Mouse (Mus musculus) liver, embryonic 16.5 days (tissue): ENCODE measurements around the gene Cmas. TPM values are rescaled to one million over a fixed set of nuclear protein-coding genes. Genes with fewer than 3 reads are reported as not detected.

Experiments
- ATAC-seq: fragments of 200-750 bp; cut with Nextera tagmentation; 2 replicates; pipeline ENCODE4 v1.8.0; 2017; ENCODE audit warnings: low read depth, mild to moderate bottlenecking, moderate number of reproducible peaks, moderate library complexity
- H3K27ac ChIP-seq: fragments of 300-500 bp; sonication (generic); 2 replicates; pipeline ENCODE4 v1.5.1; 2014; ENCODE audit warnings: mild to moderate bottlenecking, low read length
- H3K27me3 ChIP-seq: fragments of 300-500 bp; sonication (generic); 2 replicates; pipeline ENCODE4 v1.6.1; 2014; ENCODE audit warnings: low read depth, low read length, mixed read lengths; ENCODE audit not compliant: control insufficient read depth, insufficient read depth
- H3K36me3 ChIP-seq: fragments of 300-500 bp; sonication (generic); 2 replicates; pipeline ENCODE4 v1.6.1; 2014; ENCODE audit warnings: mild to moderate bottlenecking; ENCODE audit not compliant: control insufficient read depth, insufficient read depth
- H3K4me1 ChIP-seq: fragments of 300-500 bp; sonication (generic); 2 replicates; pipeline ENCODE4 v1.6.1; 2014; ENCODE audit warnings: low read depth, low read length, mixed read lengths; ENCODE audit not compliant: control insufficient read depth
- H3K4me2 ChIP-seq: fragments of 300-500 bp; sonication (generic); 2 replicates; pipeline ENCODE4 v1.6.1; 2014; ENCODE audit warnings: low read depth, low read length, mixed read lengths
- H3K4me3 ChIP-seq: fragments of 300-500 bp; sonication (generic); 2 replicates; pipeline ENCODE4 v1.5.1; 2014; ENCODE audit warnings: low read depth, mild to moderate bottlenecking, low read length
- H3K9ac ChIP-seq: fragments of 300-500 bp; sonication (generic); 2 replicates; pipeline ENCODE4 v1.6.1; 2014; ENCODE audit warnings: low read depth, low read length
- H3K9me3 ChIP-seq: fragments of 300-500 bp; sonication (generic); replicated peaks from 2 replicates; pipeline ENCODE4 v1.6.1; 2016; ENCODE audit warnings: low read length; ENCODE audit not compliant: control insufficient read depth
- WGBS: fragments of 180-500 bp; shearing (Covaris S2); extraction: QIAGEN DNeasy Blood & Tissue Kit; methylation state at CpG from one replicate; pipeline ENCODE4 v1.1.7; 2014; ENCODE audit not compliant: insufficient replicate concordance; 5-methylcytosine and 5-hydroxymethylcytosine counted together
- polyA plus RNA-seq: library from polyadenylated mRNA; unstranded; fragments of >200 nt; fragmentation: Nextera tagmentation; extraction: Ambion mirVana; gene quantifications from 2 replicates; pipeline ENCODE4 v1.2.1, GENCODE M21; 2015

The Cmas gene
- polyA plus RNA-seq, 1 experiment from 2014 or later: 159 TPM

- Histone ChIP-seq H3K4me1 (peaks cover 5% of the 10 kb centered on the region), H3K9ac (no peak overlapping the region), H3K4me3 (no peak overlapping the region), H3K27ac (no peak overlapping the region), H3K36me3 (no peaks in the 10 kb centered on the region), H3K27me3 (no peaks in the 10 kb centered on the region), H3K9me3 (no peaks in the 10 kb centered on the region), H3K4me2 (no peak overlapping the region)
- 79% methylated on average over 9 of the region's 9 CpGs for WGBS
- ATAC-seq: no peak
Measured at GRCm38 (mm10) chr6:142795087-142795486, 38.6 kb downstream of the Cmas start.

- no peak for ATAC-seq
- no peak overlapping the region for H3K4me2 ChIP-seq
Measured at GRCm38 (mm10) chr6:142795655-142796441, 39.4 kb downstream of the Cmas start.

GRCm38 (mm10) chr6:142797996-142798395 is 41.5 kb downstream of the Cmas start:
- Histone ChIP-seq H3K27me3 (no peaks in the 10 kb centered on the region), H3K4me2 (no peak overlapping the region), H3K4me3 (no peak overlapping the region), H3K9me3 (no peaks in the 10 kb centered on the region), H3K9ac (no peak overlapping the region), H3K4me1 (peaks cover 5% of the 10 kb centered on the region), H3K27ac (no peak overlapping the region), H3K36me3 (no peaks in the 10 kb centered on the region)
- ATAC-seq: no peak
- WGBS: 50% methylated on average over 1 of the region's 1 CpGs

More at GRCm38 (mm10) chr6:142795655-142796441, 39.4 kb downstream of the Cmas start:
- Histone ChIP-seq H3K9me3 (no peaks in the 10 kb centered on the region), H3K27ac (no peak overlapping the region), H3K27me3 (no peaks in the 10 kb centered on the region), H3K4me3 (no peak overlapping the region), H3K36me3 (no peaks in the 10 kb centered on the region), H3K4me1 (peaks cover 5% of the 10 kb centered on the region), H3K9ac (no peak overlapping the region)
- 61% methylated on average over 15 of the region's 15 CpGs for WGBS

- no peak overlapping the region for H3K27ac ChIP-seq
- ATAC-seq: peak; percentile 25; the same call in 1 of the 2 replicates
- H3K9ac ChIP-seq: no peak overlapping the region
- H3K4me2 ChIP-seq: no peak overlapping the region
- no peak overlapping the region for H3K4me3 ChIP-seq
- 43% methylated on average over 9 of the region's 9 CpGs for WGBS
- no peaks in the 10 kb centered on the region for H3K36me3 ChIP-seq
- peaks cover 5% of the 10 kb centered on the region for H3K4me1 ChIP-seq
- no peaks in the 10 kb centered on the region for H3K9me3 ChIP-seq
- H3K27me3 ChIP-seq: no peaks in the 10 kb centered on the region
Measured at GRCm38 (mm10) chr6:142798837-142799236, 42.4 kb downstream of the Cmas start.

GRCm38 (mm10) chr6:142799704-142800374 is 43.4 kb downstream of the Cmas start:
- peaks cover 5% of the 10 kb centered on the region for H3K4me1 ChIP-seq
- no peak overlapping the region for H3K27ac ChIP-seq
- no peaks in the 10 kb centered on the region for H3K36me3 ChIP-seq
- no peaks in the 10 kb centered on the region for H3K9me3 ChIP-seq
- H3K27me3 ChIP-seq: no peaks in the 10 kb centered on the region
- peak; percentile 19; the same call in 1 of the 2 replicates for ATAC-seq
- H3K4me2 ChIP-seq: no peak overlapping the region
- no peak overlapping the region for H3K4me3 ChIP-seq
- WGBS: 45% methylated on average over 7 of the region's 7 CpGs
- H3K9ac ChIP-seq: no peak overlapping the region

GRCm38 (mm10) chr6:142801687-142802086 is 45.2 kb downstream of the Cmas start:
- Histone ChIP-seq H3K4me3 (no peak overlapping the region), H3K36me3 (no peaks in the 10 kb centered on the region), H3K4me1 (peaks cover 9% of the 10 kb centered on the region), H3K9ac (no peak overlapping the region), H3K27ac (no peak overlapping the region), H3K4me2 (no peak overlapping the region), H3K9me3 (no peaks in the 10 kb centered on the region), H3K27me3 (no peaks in the 10 kb centered on the region)
- WGBS: 72% methylated on average over 5 of the region's 5 CpGs
- ATAC-seq: no peak

- Histone ChIP-seq H3K27ac (no peak overlapping the region), H3K4me1 (peaks cover 9% of the 10 kb centered on the region), H3K4me2 (no peak overlapping the region), H3K9ac (no peak overlapping the region), H3K27me3 (no peaks in the 10 kb centered on the region), H3K36me3 (no peaks in the 10 kb centered on the region), H3K4me3 (no peak overlapping the region), H3K9me3 (no peaks in the 10 kb centered on the region)
- ATAC-seq: peak; percentile 42; the same call in 1 of the 2 replicates
- 48% methylated on average over 11 of the region's 11 CpGs for WGBS
Measured at GRCm38 (mm10) chr6:142802617-142803525, 46.4 kb downstream of the Cmas start.

GRCm38 (mm10) chr6:142804402-142804801 is 47.9 kb downstream of the Cmas start, which contains the start of gene Sult6b2:
Gene Sult6b2 (minus strand): TSS chr6:142804502.
- Histone ChIP-seq H3K4me1 (peaks cover 9% of the 10 kb centered on the region), H3K36me3 (no peaks in the 10 kb centered on the region), H3K27me3 (no peaks in the 10 kb centered on the region), H3K4me3 (no peak within 1 kb of the TSS), H3K9me3 (no peaks in the 10 kb centered on the region), H3K27ac (no peak within 1 kb of the TSS), H3K4me2 (no peak within 1 kb of the TSS), H3K9ac (no peak within 1 kb of the TSS)
- ATAC-seq: no peak
